Mouse (Mus musculus): ENCODE results near the gene Prpf31. TPM values are rescaled to one million over a fixed set of nuclear protein-coding genes. Genes with fewer than 3 reads are reported as not detected.

The Prpf31 gene
- total RNA-seq, 2 experiments from 2014 or later: 54.7 to 59.0 TPM

DNA sequence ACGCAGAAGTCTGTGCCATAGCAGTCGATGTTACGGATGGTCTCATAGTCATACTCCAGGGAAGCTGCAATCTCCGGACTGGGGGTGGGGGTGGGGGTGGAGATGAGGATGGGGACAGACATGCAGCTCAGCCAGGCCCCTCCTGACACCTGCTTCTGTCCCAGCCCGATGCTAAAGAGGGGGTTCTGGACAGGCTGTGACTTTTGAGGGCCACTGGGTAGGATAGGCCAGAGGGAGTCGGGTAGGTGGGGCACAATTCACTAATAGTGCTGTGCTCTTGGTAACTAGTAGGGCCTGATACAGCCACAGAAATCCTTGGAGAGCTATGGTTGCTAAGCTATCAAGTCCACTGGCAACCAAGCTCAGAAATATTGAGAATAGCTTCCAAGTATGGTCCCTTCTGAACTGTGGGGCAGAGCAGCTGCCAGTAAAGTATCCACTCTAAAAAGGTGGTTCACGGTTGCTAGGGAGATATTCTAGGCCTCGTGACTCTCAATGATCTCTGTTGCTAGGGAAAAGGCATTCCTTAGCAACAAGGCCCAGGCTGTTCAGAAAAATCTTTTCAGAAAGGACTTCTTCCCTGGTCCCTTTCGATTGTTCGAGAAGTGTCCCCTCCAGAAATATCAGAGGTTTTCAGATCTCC, 54.2 kb downstream of the Prpf31 start:
- DNase-seq (ENCODE audit: low spot score in 2 of 2): no peak

DNA sequence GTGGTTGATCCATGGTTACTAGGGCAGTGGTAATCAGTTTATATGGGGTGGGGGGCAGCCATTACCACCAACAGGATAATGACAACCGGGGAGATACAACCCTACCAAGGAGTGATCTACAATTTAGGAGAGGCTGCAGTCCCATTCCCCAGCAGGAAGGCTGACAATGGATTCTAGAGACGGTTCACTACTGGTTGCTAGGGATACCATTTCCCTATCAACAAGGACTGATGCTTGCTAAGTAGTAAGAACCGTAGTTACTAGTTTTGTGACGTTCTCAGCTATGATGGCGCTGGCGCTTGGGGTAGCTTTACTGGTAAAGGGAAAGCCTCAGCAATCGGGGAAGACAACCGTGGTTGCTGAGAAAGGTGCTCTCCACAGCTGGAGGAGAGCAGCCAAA, 54.9 kb downstream of the Prpf31 start:
- no peak for DNase-seq (ENCODE audit: low spot score in 2 of 2)

DNA sequence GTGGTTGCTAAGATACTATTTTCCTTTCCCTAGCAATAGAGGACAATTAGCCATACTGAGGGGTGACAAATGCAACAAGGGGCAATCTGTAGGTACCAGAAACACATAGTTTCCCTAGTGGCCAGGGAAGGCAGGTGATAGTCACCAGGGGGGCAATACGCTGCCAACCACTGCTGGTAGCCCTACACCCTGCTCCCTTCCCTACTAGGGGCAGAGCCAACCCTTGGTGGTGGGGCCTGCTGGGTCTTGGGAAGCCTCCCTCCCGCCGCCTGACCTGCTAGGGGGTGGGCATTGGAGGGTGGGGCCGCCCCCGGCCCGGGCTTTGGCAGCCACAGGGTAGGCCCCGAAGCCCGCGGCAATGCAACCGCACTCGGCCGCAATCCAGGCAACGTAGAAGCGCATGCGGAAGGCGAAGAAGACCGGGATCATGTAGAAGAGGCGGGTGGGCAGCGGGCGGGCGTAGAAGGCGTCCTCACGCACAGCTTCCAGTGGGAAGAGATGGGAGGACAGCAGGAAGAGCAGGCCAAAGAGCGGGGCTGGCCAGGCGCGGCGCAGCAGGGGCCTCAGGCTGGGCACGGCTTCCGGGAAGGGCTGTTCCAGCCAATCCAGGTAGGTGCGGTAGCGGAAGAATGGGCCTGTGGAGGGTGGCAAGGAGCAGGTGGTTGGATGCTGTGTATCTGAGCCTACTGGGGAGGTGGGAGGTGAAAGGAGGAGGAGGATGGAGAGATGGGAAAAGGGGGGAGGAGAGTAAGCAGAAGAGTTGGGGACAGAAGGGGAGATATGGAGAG, 55.8 kb downstream of the Prpf31 start:
- no peak for DNase-seq (ENCODE audit: low spot score in 2 of 2)

DNA sequence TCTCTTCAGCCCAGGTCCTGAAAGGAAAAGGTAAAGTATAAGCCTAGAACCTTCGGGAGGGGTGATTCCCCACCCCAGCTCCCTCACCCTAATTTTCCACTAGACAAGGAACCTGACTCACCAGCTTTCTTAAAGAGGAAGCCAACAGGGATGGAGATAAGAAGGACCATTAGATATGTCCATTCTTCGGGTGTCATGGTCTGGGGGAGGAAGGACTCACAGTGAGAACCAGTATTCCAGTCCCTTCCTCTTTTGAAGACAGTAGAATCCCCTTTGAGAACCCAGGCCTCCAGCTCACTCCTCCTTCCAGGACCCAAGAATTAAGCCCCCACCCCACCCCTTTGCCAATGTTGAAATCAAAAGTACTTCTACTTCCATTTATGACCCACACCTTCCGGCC, 62.1 kb downstream of the Prpf31 start:
- no peak for DNase-seq (ENCODE audit: low spot score in 2 of 2)

Small RNA genes within 50 kb of the gene (microRNA-seq; reads per million reads assigned to microRNA genes)
- not detected for gene Gm25100
- gene Mir3572: 2.9 reads per million, percentile 5 among the genes with 10 or more reads in this experiment

Other genes starting within 250 kb of the Prpf31 start
- gene Cacng8, start 239.3 kb upstream of the Prpf31 start, total RNA-seq (2021): 1 to 10 TPM; 4.1 to 6.2 TPM
- 1 to 10 TPM in 1 of 2 experiments, under 1 TPM in 1; 0.39 to 1.5 TPM for gene Cacng6, start 205.8 kb upstream of the Prpf31 start, total RNA-seq (2021)
- 1 to 10 TPM in 1 of 2 experiments, not detected in 1; 1.0 TPM for gene Tarm1, start 127.4 kb upstream of the Prpf31 start, total RNA-seq (2021)
- gene Oscar, start 13.8 kb upstream of the Prpf31 start, total RNA-seq (2021): under 1 TPM; 0.28 TPM
- gene Ndufa3, start 12.6 kb upstream of the Prpf31 start, total RNA-seq (2021): 100 to 1,000 TPM; 536 to 561 TPM
- gene Tfpt, start 56 bp upstream of the Prpf31 start, total RNA-seq (2021): 10 to 100 TPM; 31.8 to 35.5 TPM
- 10 to 100 TPM; 65.7 to 68.9 TPM for gene Cnot3, start 15.3 kb downstream of the Prpf31 start, total RNA-seq (2021)
- 10 to 100 TPM in 1 of 2 experiments, 1 to 10 TPM in 1; 9.6 to 10.4 TPM for gene Leng1, start 35.9 kb downstream of the Prpf31 start, total RNA-seq (2021)
- gene Tmc4, start 47.6 kb downstream of the Prpf31 start, total RNA-seq (2021): 10 to 100 TPM; 11.4 to 17.7 TPM
- 100 to 1,000 TPM; 136 to 145 TPM for gene Tsen34, start 62.9 kb downstream of the Prpf31 start, total RNA-seq (2021)
- 10 to 100 TPM; 67.0 to 68.6 TPM for gene Mboat7, start 63.5 kb downstream of the Prpf31 start, total RNA-seq (2021)
- 1,000 to 10,000 TPM; 1,269 to 1,279 TPM for gene Rps9, start 74.0 kb downstream of the Prpf31 start, total RNA-seq (2021)
- gene Pirb, start 90.4 kb downstream of the Prpf31 start, total RNA-seq (2021): 1 to 10 TPM; 2.3 to 2.5 TPM
- gene Gm15448, start 195.7 kb downstream of the Prpf31 start, total RNA-seq (2021): 1 to 10 TPM in 1 of 2 experiments, under 1 TPM in 1; 0.59 to 1.0 TPM
- under 1 TPM; 0.25 to 0.40 TPM for gene Pira2, start 215.1 kb downstream of the Prpf31 start, total RNA-seq (2021)

All from adrenal gland, postnatal 4 days (tissue).